Mouse (Mus musculus) megakaryocyte, embryonic 14.5 days (primary cell): ENCODE results near the gene Tfb2m.

Experiments
- FLI1 ChIP-seq: IDR thresholded peaks from 2 replicates; pipeline ENCODE4 v1.6.1; 2012; ENCODE audit warnings: low read length, inconsistent platforms, mixed read lengths
- GATA1 ChIP-seq: IDR thresholded peaks from 3 replicates; pipeline ENCODE4 v1.6.1; 2012; ENCODE audit warnings: mixed read lengths, low read length, inconsistent platforms, borderline replicate concordance

GRCm38 (mm10) chr1:179563926-179564325 is 17.9 kb upstream of the Tfb2m start:
- TF ChIP-seq GATA1 (no peak), FLI1 (no peak)
